Mouse (Mus musculus) limb, embryonic 13.5 days (tissue): Measurements from ENCODE around the gene Cgrrf1. TPM values are rescaled to one million over a fixed set of nuclear protein-coding genes. Genes with fewer than 3 reads are reported as not detected.

Source experiments
- polyA plus RNA-seq: library from polyadenylated mRNA; unstranded; fragments of >200 nt; fragmentation: Nextera tagmentation; extraction: Ambion mirVana; gene quantifications from 2 replicates; pipeline ENCODE4 v1.2.1, GENCODE M21; 2015

Gene Cgrrf1
- polyA plus RNA-seq, 1 experiment from 2014 or later: 25.1 TPM

Other genes with a start within 250 kb of the Cgrrf1 start
- 43.6 and 48.5 TPM in 2 replicates for gene Cdkn3, start 71.6 kb upstream of the Cgrrf1 start, polyA plus RNA-seq
- 200 and 201 TPM in 2 replicates for gene Cnih1, start 43.7 kb upstream of the Cgrrf1 start, polyA plus RNA-seq
- gene Gmfb, start 9.9 kb upstream of the Cgrrf1 start, polyA plus RNA-seq: 76.4 and 82.7 TPM in 2 replicates
- 13.3 and 14.8 TPM in 2 replicates for gene Samd4, start 50.7 kb downstream of the Cgrrf1 start, polyA plus RNA-seq